Mouse (Mus musculus) forebrain, postnatal 0 days (tissue): Measurements from ENCODE around the gene Gm21860. TPM values are rescaled to one million over a fixed set of nuclear protein-coding genes. Genes with fewer than 3 reads are reported as not detected.
"Not testable (repeated sequence)": the region's sequence is repeated elsewhere in the genome, so short reads cannot be mapped to it uniquely, and the experiment has no call there.

Experiments used
- ATAC-seq: fragments of 200-750 bp; cut with Nextera tagmentation; 2 replicates; pipeline ENCODE4 v1.8.0; 2017; ENCODE audit warnings: mild to moderate bottlenecking, moderate library complexity
- DNase-seq: peaks from one replicate; pipeline ENCODE4 v3.0.0-alpha.2; 2015
- H3K27ac ChIP-seq: fragments of 300-500 bp; sonication (generic); 2 replicates; pipeline ENCODE4 v1.5.1; 2014; ENCODE audit warnings: low read depth, mild to moderate bottlenecking, antibody characterized with exemption, low read length, moderate library complexity, mixed read lengths
- H3K27me3 ChIP-seq: fragments of 300-500 bp; sonication (generic); 2 replicates; pipeline ENCODE4 v1.6.1; 2014; ENCODE audit warnings: mild to moderate bottlenecking, low read length, mixed read lengths; ENCODE audit not compliant: insufficient read depth
- H3K36me3 ChIP-seq: fragments of 300-500 bp; sonication (generic); 2 replicates; pipeline ENCODE4 v1.6.1; 2014; ENCODE audit warnings: mild to moderate bottlenecking, moderate library complexity; ENCODE audit not compliant: insufficient read depth
- H3K4me1 ChIP-seq: fragments of 300-500 bp; sonication (generic); 2 replicates; pipeline ENCODE4 v1.6.1; 2014; ENCODE audit warnings: antibody characterized with exemption; ENCODE audit not compliant: insufficient read depth
- H3K4me2 ChIP-seq: fragments of 300-500 bp; sonication (generic); 2 replicates; pipeline ENCODE4 v1.6.1; 2014; ENCODE audit warnings: low read depth, mild to moderate bottlenecking, moderate library complexity
- H3K4me3 ChIP-seq: fragments of 300-500 bp; sonication (generic); 2 replicates; pipeline ENCODE4 v1.5.1; 2014; ENCODE audit warnings: low read depth, low read length, mixed read lengths
- H3K9ac ChIP-seq: fragments of 300-500 bp; sonication (generic); 2 replicates; pipeline ENCODE4 v1.6.1; 2014; ENCODE audit warnings: mild to moderate bottlenecking
- H3K9me3 ChIP-seq: fragments of 300-500 bp; sonication (generic); 2 replicates; pipeline ENCODE4 v1.6.1; 2016; ENCODE audit warnings: low read length
- CTCF ChIP-seq: sonication (generic); IDR thresholded peaks from 2 replicates; pipeline ENCODE4 v1.5.1; 2016; ENCODE audit warnings: antibody characterized with exemption, control low read depth, low read depth
- WGBS: fragments of 180-500 bp; shearing (Covaris S2); extraction: QIAGEN DNeasy Blood & Tissue Kit; methylation state at CpG from one replicate; pipeline ENCODE4 v1.1.7; 2014; 5-methylcytosine and 5-hydroxymethylcytosine counted together
- polyA plus RNA-seq: library from polyadenylated mRNA; unstranded; fragments of >200 nt; fragmentation: Nextera tagmentation; extraction: Ambion mirVana; gene quantifications from 2 replicates; pipeline ENCODE4 v1.2.1, GENCODE M21; 2015
- total RNA-seq: library from RNA; depleted of rRNA; stranded (reverse); fragments of >200 nt; gene quantifications from 2 replicates; pipeline ENCODE4 v1.2.3, GENCODE M21; 2014; rRNA removed

Gm21860 gene
- total RNA-seq (not detected in 2 replicates), polyA plus RNA-seq (not detected in 2 replicates)

GRCm38 (mm10) chrY:90754721-90755120 lies at the start of gene Gm21860:
Gene Gm21860 (minus strand): TSS chrY:90754821.
- H3K4me2 ChIP-seq, H3K9me3 ChIP-seq: not testable (repeated sequence)
- no CpG with 5 or more reads among the region's 8 CpGs for WGBS

GRCm38 (mm10) chrY:90784438-90784837 lies 29.8 kb upstream of the Gm21860 start, which contains the start of gene Gm47283:
Gene Gm47283 (plus strand): TSS chrY:90784738.
- not testable (repeated sequence) for ATAC-seq, H3K9ac ChIP-seq, H3K4me3 ChIP-seq, H3K4me2 ChIP-seq, H3K27me3 ChIP-seq, H3K36me3 ChIP-seq, H3K4me1 ChIP-seq, DNase-seq, H3K27ac ChIP-seq, H3K9me3 ChIP-seq
- no CpG with 5 or more reads among the region's 48 CpGs for WGBS

More at GRCm38 (mm10) chrY:90754721-90755120, at the start of gene Gm21860:
- H3K27ac ChIP-seq, H3K4me3 ChIP-seq, H3K9ac ChIP-seq, H3K27me3 ChIP-seq, H3K36me3 ChIP-seq, ATAC-seq, DNase-seq, H3K4me1 ChIP-seq: not testable (repeated sequence)

GRCm38 (mm10) chrY:90745256-90745655 lies 9.4 kb downstream of the Gm21860 start:
- DNase-seq, H3K27me3 ChIP-seq, H3K27ac ChIP-seq, H3K4me3 ChIP-seq, H3K4me1 ChIP-seq, H3K36me3 ChIP-seq, H3K4me2 ChIP-seq, H3K9ac ChIP-seq, ATAC-seq: not testable (repeated sequence)
- H3K9me3 ChIP-seq = peaks cover 15% of the 10 kb centered on the region
- 91% methylated on average over 5 of the region's 5 CpGs for WGBS

- not testable (repeated sequence) for H3K36me3 ChIP-seq, H3K27ac ChIP-seq, H3K27me3 ChIP-seq, H3K4me1 ChIP-seq
- 63% methylated on average over 46 of the region's 51 CpGs for WGBS
- Histone ChIP-seq H3K9ac (0 out of 2 replicates have a peak overlapping the region, but pooled peaks have one; percentile 18), H3K4me3 (peak overlapping the region; percentile 17), H3K4me2 (peak overlapping the region; percentile 36; the same call in 1 of the 2 replicates), H3K9me3 (peaks cover 22% of the 10 kb centered on the region)
- peak; percentile 86 for DNase-seq
- ATAC-seq = peak; percentile 93
Measured at GRCm38 (mm10) chrY:90744381-90744981, 10.1 kb downstream of the Gm21860 start.

GRCm38 (mm10) chrY:90743811-90744220 lies 10.8 kb downstream of the Gm21860 start:
- DNase-seq = no peak
- Histone ChIP-seq H3K9ac (no peak overlapping the region), H3K4me1 (no peaks in the 10 kb centered on the region), H3K36me3 (peaks cover 16% of the 10 kb centered on the region), H3K27me3 (no peaks in the 10 kb centered on the region), H3K27ac (no peak overlapping the region), H3K4me2 (no peak overlapping the region), H3K4me3 (no peak overlapping the region), H3K9me3 (peaks cover 29% of the 10 kb centered on the region)
- whole genome bisulfite sequencing = 83% methylated on average over 19 of the region's 21 CpGs
- ATAC-seq = no peak
- TF ChIP-seq CTCF = no peak

GRCm38 (mm10) chrY:90743053-90743810 lies 11.4 kb downstream of the Gm21860 start:
- not testable (repeated sequence) for ATAC-seq
- 87% methylated on average over 46 of the region's 46 CpGs for WGBS

GRCm38 (mm10) chrY:90742261-90743052 lies 12.2 kb downstream of the Gm21860 start:
- Histone ChIP-seq H3K36me3 (peaks cover 30% of the 10 kb centered on the region), H3K9me3 (peaks cover 42% of the 10 kb centered on the region)
- H3K27me3 ChIP-seq, H3K4me3 ChIP-seq, H3K9ac ChIP-seq, H3K4me2 ChIP-seq, H3K4me1 ChIP-seq, ATAC-seq, H3K27ac ChIP-seq: not testable (repeated sequence)
- WGBS = 90% methylated on average over 43 of the region's 49 CpGs
- DNase-seq = peak; percentile 51

More at GRCm38 (mm10) chrY:90743053-90743810, 11.4 kb downstream of the Gm21860 start:
- not testable (repeated sequence) for H3K9ac ChIP-seq, H3K4me2 ChIP-seq, DNase-seq, H3K27me3 ChIP-seq, H3K27ac ChIP-seq, H3K4me3 ChIP-seq, H3K4me1 ChIP-seq
- peaks cover 22% of the 10 kb centered on the region for H3K36me3 ChIP-seq
- H3K9me3 ChIP-seq = peaks cover 35% of the 10 kb centered on the region

- not testable (repeated sequence) for H3K27me3 ChIP-seq, H3K4me1 ChIP-seq, H3K27ac ChIP-seq, H3K4me2 ChIP-seq, H3K4me3 ChIP-seq, H3K9ac ChIP-seq
- peak; percentile 66 for DNase-seq
- peaks cover 45% of the 10 kb centered on the region for H3K9me3 ChIP-seq
- H3K36me3 ChIP-seq = peaks cover 33% of the 10 kb centered on the region
- 84% methylated on average over 42 of the region's 43 CpGs for WGBS
- peak; percentile 30 for ATAC-seq
Measured at GRCm38 (mm10) chrY:90741452-90742260, 13.0 kb downstream of the Gm21860 start.

- not testable (repeated sequence) for H3K9ac ChIP-seq, H3K4me3 ChIP-seq, H3K4me1 ChIP-seq, H3K27ac ChIP-seq, H3K4me2 ChIP-seq, H3K27me3 ChIP-seq
- H3K9me3 ChIP-seq = peaks cover 45% of the 10 kb centered on the region
- DNase-seq = peak; percentile 66
- H3K36me3 ChIP-seq = peaks cover 33% of the 10 kb centered on the region
- peak; percentile 36 for ATAC-seq
- 78% methylated on average over 38 of the region's 38 CpGs for WGBS
Measured at GRCm38 (mm10) chrY:90741006-90741405, 13.6 kb downstream of the Gm21860 start.
